Mouse (Mus musculus) layer of hippocampus, adult 2 months (tissue): ENCODE results near the gene Arhgap23. TPM values are rescaled to one million over a fixed set of nuclear protein-coding genes. Genes with fewer than 3 reads are reported as not detected.

Experiments
- DNase-seq, 2 experiments: peaks; one replicate each; pipeline ENCODE4 v3.0.0; 2022; ENCODE audit warnings: low spot score in 2 of 2
- H3K27ac ChIP-seq: fragments of 200-600 bp; 2 replicates; pipeline ENCODE4 v1.8.1; 2022
- H3K4me3 ChIP-seq: fragments of 200-600 bp; 2 replicates; pipeline ENCODE4 v1.8.1; 2022; ENCODE audit warnings: mild to moderate bottlenecking
- CTCF ChIP-seq: fragments of 200-600 bp; conservative IDR thresholded peaks from 2 replicates; pipeline ENCODE4 v1.8.1; 2022; ENCODE audit warnings: antibody characterized with exemption, mild to moderate bottlenecking, moderate library complexity
- total RNA-seq, 2 experiments: library from RNA; stranded (reverse); gene quantifications; 2 replicates each; pipeline ENCODE4 v1.2.3; 2021

Arhgap23 gene
- total RNA-seq, 2 experiments from 2014 or later, result 66.0 to 74.1 TPM

DNA sequence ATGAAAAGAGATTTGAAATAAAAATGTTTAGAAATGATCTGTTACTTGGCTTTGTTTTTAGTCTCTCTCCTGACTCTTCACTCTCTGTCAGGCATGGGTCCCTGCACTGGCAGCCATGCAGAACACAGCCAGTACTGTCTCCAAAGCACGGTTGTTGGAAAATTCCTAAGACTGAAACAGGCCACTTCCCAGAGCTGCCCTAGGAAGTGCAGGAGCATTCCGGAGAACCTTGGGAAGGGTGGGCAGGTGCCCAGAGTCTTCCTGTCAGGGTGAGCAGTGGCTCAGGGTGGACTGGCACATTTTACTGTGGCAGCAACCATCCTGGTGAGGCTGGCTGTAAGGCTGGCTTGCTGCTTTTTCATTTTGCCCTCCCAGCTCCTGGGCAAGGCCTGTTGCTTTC is 16.8 kb upstream of the Arhgap23 start:
- Histone ChIP-seq H3K4me3 (no peak overlapping the region), H3K27ac (no peak overlapping the region)
- no peak for DNase-seq
- no peak for TF ChIP-seq CTCF

- peak; percentile 98 for TF ChIP-seq CTCF
- peak overlapping the region; percentile 36; the same call in 1 of the 2 replicates for H3K4me3 ChIP-seq
- H3K27ac ChIP-seq, result peak overlapping the region; percentile 71
- DNase-seq, result peak; percentile 81 to 87
These were observed 15.2 kb upstream of the Arhgap23 start for GRCm38 (mm10) chr11:97399958-97400710.

GRCm38 (mm10) chr11:97401082-97401481 is 14.3 kb upstream of the Arhgap23 start:
- no peak for TF ChIP-seq CTCF
- DNase-seq, result peak; percentile 64 to 77

DNA sequence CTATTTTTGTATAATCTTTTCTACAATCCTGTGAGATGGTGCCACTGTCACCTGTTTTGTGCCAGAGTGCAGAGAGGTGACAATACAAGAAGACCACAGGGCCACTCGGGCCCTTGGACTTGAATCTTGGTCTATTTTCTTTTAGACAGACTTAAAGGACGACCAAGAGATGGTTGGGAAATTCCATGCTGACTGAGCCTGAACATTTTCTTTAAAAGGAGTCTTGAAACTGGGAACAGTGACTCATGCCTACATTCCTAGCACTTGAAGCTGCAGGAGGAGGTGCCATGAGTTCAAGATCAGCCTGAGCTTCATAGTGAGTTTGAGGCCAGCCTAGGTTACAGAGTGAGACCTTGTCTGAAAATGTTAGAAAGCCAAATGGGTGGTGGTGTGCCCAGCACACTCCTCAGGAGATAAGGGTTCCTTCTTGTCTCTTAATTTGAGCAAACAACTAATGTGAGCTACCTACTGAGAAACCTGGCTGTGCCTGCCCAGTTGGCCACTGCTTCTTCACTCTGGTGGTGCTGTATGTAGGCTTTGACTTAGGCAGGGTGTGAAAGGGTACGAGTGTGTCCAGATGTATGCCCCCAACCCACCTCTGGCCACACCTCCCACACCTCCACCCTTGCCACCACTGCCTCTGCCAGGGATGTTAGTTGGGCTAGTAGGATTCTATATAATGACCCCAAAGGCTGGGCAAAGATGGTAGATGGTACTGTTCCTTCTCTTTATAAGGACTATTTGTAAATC is 13.5 kb upstream of the Arhgap23 start:
- no peak overlapping the region for H3K4me3 ChIP-seq
- peak overlapping the region; percentile 71 for H3K27ac ChIP-seq
- TF ChIP-seq CTCF, result no peak
- DNase-seq, result no peak

More at GRCm38 (mm10) chr11:97401082-97401481, 14.3 kb upstream of the Arhgap23 start:
- H3K4me3 ChIP-seq, result no peak overlapping the region
- H3K27ac ChIP-seq, result peak overlapping the region; percentile 71

DNA sequence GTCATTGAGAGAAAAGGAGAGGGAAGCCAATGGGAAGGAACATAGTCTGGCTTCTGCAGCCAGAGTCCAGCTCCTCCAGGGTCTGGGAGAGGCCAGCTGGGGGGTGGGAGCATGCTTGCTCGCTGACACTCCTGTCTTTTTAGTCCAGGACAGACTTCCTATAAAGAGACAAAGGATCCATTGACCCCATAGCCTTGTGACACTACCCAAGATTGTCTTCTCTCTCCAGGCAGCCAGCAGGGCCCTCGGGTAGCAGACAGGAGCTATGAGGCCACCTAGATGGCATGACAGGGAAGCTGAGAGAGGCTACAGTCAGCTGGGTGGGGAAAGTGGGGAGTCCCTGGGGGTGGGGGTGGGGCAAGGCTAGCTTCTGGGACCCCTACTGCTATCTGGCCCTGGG is 12.6 kb upstream of the Arhgap23 start:
- no peak for TF ChIP-seq CTCF
- no peak overlapping the region for H3K4me3 ChIP-seq
- peak overlapping the region; percentile 46; the same call in 1 of the 2 replicates for H3K27ac ChIP-seq
- no peak for DNase-seq

DNA sequence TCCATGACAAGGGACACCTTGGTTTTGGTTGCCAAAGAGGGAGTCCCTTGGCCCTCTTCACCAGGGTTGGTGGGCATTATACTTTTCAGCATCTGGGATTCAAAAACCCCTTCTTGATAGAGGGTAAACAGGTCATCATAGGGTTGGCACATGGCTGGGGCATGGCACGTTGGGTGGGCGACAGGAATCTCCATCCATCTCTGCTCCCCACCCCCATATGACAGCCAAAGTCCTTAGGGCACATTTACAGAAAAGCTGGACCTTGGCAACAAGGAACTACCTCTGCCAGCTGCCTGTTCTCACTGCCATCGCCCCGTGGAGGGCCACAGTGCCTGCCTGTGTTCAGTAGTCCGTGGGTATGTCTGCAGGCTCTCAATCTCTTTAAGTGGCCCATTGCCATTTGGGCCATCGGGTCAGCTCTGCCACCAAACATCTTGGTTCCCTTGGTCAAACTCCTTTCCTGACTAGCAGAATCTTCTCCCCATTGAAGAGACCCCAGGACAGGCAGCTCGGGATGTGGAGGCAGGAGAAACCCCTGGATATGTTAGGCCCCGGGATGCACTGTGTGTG is 11.6 kb upstream of the Arhgap23 start:
- DNase-seq, result no peak
- peak overlapping the region; percentile 46; the same call in 1 of the 2 replicates for H3K27ac ChIP-seq
- TF ChIP-seq CTCF, result no peak
- H3K4me3 ChIP-seq, result no peak overlapping the region

GRCm38 (mm10) chr11:97404184-97404760 is 11.1 kb upstream of the Arhgap23 start:
- H3K4me3 ChIP-seq, result peak overlapping the region; percentile 70
- peak overlapping the region; percentile 79 for H3K27ac ChIP-seq
- TF ChIP-seq CTCF, result no peak
- peak; percentile 63 to 69 for DNase-seq

DNA sequence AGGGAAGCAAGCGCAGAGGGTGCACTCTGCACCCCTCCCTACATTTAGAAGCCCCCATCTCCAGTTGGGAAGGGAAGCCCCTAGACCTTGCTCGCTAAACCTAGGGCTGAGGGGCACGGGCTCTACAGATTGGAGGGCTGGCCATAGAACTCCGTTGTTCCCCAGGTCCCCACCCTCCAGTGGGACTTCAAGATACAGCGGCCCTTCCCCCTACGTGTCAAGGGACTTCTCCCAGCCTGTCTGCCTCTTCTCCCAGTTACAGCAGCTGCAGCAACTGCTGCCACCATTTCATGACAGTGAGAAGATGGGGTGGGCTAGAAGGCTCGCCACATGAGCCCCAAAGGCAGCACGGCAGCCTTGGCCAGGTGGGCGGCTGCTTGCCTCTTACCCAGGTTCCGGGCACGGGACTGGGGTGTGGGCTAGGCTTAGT is 10.6 kb upstream of the Arhgap23 start:
- DNase-seq, result no peak
- TF ChIP-seq CTCF, result no peak
- Histone ChIP-seq H3K4me3 (peak overlapping the region; percentile 70), H3K27ac (peak overlapping the region; percentile 79)

GRCm38 (mm10) chr11:97406094-97406951 is 9.0 kb upstream of the Arhgap23 start:
- no peak for TF ChIP-seq CTCF

DNA sequence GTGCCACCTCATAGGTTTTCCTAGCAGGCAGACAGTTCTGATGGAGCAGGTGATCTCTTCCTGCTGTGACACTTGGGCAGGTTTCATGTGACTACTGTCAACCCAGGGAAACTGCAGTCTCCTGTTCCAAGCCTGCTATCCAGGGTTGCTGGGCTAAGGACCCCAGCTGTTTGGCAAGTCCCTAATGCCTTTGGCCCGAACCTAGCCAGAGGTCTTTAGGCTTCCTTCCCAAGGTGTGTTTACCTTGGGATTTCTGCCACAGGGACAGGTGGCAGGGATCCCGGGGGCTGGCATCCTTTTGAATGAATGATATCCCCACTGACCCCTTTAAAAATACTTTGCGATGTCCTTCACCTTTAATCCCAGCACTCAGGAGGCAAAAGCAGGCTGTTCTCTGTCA is 7.9 kb upstream of the Arhgap23 start:
- Histone ChIP-seq H3K27ac (no peak overlapping the region), H3K4me3 (no peak overlapping the region)
- TF ChIP-seq CTCF, result no peak
- no peak for DNase-seq

More at GRCm38 (mm10) chr11:97406094-97406951, 9.0 kb upstream of the Arhgap23 start:
- DNase-seq, result no peak
- no peak overlapping the region; the same call in 1 of the 2 replicates for H3K4me3 ChIP-seq
- no peak overlapping the region for H3K27ac ChIP-seq

- TF ChIP-seq CTCF, result peak; percentile 94
These were observed 7.2 kb upstream of the Arhgap23 start for GRCm38 (mm10) chr11:97408171-97408570.

DNA sequence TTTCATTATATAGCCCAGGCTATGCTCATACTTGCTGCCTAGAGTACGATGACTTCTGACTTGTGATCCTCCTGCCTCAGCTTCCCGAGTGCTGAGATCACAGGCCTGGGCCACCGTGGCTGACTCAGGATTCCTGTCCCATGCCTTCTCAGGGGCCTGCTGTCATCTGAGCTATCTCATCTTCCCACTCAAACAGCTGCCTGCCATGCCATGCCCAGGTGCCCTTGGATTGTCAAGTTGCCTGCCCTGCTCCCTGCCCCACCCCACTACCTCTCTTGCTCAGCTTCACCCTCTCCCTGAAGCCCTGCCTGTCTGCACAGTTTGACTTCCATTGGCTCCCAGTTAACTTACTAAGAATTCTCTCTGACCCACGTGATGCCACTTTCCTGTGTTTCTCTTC is 4.4 kb upstream of the Arhgap23 start:
- no peak for TF ChIP-seq CTCF
- no peak for DNase-seq

More at GRCm38 (mm10) chr11:97408171-97408570, 7.2 kb upstream of the Arhgap23 start:
- DNase-seq, result peak; percentile 66 to 73
- Histone ChIP-seq H3K4me3 (no peak overlapping the region), H3K27ac (no peak overlapping the region)

More for the DNA sequence above, 4.4 kb upstream of the Arhgap23 start:
- Histone ChIP-seq H3K27ac (no peak overlapping the region), H3K4me3 (no peak overlapping the region)
